In genomic region chr19:21472121-21472780, GRCm38 (mm10) we compare ENCODE assay signal across 8 mouse cellular contexts. TPM values are rescaled to one million over a fixed set of nuclear protein-coding genes. Genes with fewer than 3 reads are reported as not detected.
DNase-seq lines count a peak whose midpoint lies in the region; ATAC-seq and TF ChIP-seq lines count a peak whose summit lies in the region.

No protein-coding gene starts in this region.

- WGBS in embryonic facial prominence, embryonic 11.5 days = 3% methylated on average over 48 of the region's 48 CpGs
- 2% methylated on average over 48 of the region's 48 CpGs for WGBS in limb, embryonic 10.5 days
- 4% methylated on average over 48 of the region's 48 CpGs for WGBS in midbrain, embryonic 11.5 days
- 2% methylated on average over 48 of the region's 48 CpGs for WGBS in small intestine, adult 2 months

- 0 out of 2 replicates have a peak, but pooled peaks have one; percentile 39 for ATAC-seq in embryonic facial prominence, embryonic 11.5 days (replicated peaks; ENCODE audit: insufficient number of reproducible peaks, low FRiP score, low TSS enrichment, low read depth)
- ATAC-seq in granulocyte monocyte progenitor cell, adult 5-6 weeks (replicated peaks; ENCODE audit: poor library complexity, severe bottlenecking) = peak; percentile 87
- ATAC-seq in midbrain, embryonic 11.5 days (ENCODE audit: low FRiP score) = peak; percentile 78

- TF ChIP-seq POLR2A in small intestine, adult 2 months (IDR thresholded peaks at IDR 0.05; ENCODE audit: low read depth, low read length) = peak; percentile 97

- peak; percentile 74 for DNase-seq in ZHBTc4 (ENCODE audit: low read depth, low spot score)
- DNase-seq in embryonic facial prominence, embryonic 11.5 days (ENCODE audit: low spot score) = peak; percentile 54
- peak; percentile 71 for DNase-seq in kidney, adult 11 months
- peak; percentile 69 for DNase-seq in limb, embryonic 10.5 days (ENCODE audit: low spot score)
- DNase-seq in midbrain, embryonic 11.5 days (ENCODE audit: low spot score, missing footprints) = peak; percentile 89
- no peak for DNase-seq in T-cell, adult 2 months (ENCODE audit: low spot score)

- peak overlapping the region; percentile 42 for H3K4me3 ChIP-seq in embryonic facial prominence, embryonic 11.5 days (ENCODE audit: low read depth, low read length)
- peak overlapping the region; percentile 56 for H3K4me3 ChIP-seq in limb, embryonic 10.5 days
- H3K4me3 ChIP-seq in midbrain, embryonic 11.5 days (ENCODE audit: low read depth, low read length) = peak overlapping the region; percentile 41
- peak overlapping the region; percentile 78 for H3K4me3 ChIP-seq in small intestine, adult 2 months (ENCODE audit: low read depth, low read length)

- no peaks in the 10 kb centered on the region for H3K9me3 ChIP-seq in embryonic facial prominence, embryonic 11.5 days (replicated peaks; ENCODE audit: control insufficient read depth, low read length)
- no peaks in the 10 kb centered on the region for H3K9me3 ChIP-seq in limb, embryonic 10.5 days (replicated peaks)
- H3K9me3 ChIP-seq in midbrain, embryonic 11.5 days (ENCODE audit: control insufficient read depth, low read length) = no peaks in the 10 kb centered on the region; the same call in 1 of the 2 replicates

- no peaks in the 10 kb centered on the region for H3K4me1 ChIP-seq in embryonic facial prominence, embryonic 11.5 days (ENCODE audit: control insufficient read depth, insufficient read depth, low read length)
- peaks cover 8% of the 10 kb centered on the region for H3K4me1 ChIP-seq in limb, embryonic 10.5 days
- no peaks in the 10 kb centered on the region for H3K4me1 ChIP-seq in midbrain, embryonic 11.5 days (ENCODE audit: control insufficient read depth, insufficient read depth, low read length)
- H3K4me1 ChIP-seq in small intestine, adult 2 months (ENCODE audit: control insufficient read depth, insufficient read depth, insufficient read length, low read length) = peaks cover 8% of the 10 kb centered on the region; the same call in 1 of the 2 replicates

- H3K4me2 ChIP-seq in embryonic facial prominence, embryonic 11.5 days (ENCODE audit: low read depth, low read length) = peak overlapping the region; percentile 90
- peak overlapping the region; percentile 70 for H3K4me2 ChIP-seq in midbrain, embryonic 11.5 days

- no peak overlapping the region for H3K27ac ChIP-seq in embryonic facial prominence, embryonic 11.5 days (replicated peaks; ENCODE audit: low read depth, low read length)
- H3K27ac ChIP-seq in limb, embryonic 10.5 days = no peak overlapping the region
- no peak overlapping the region for H3K27ac ChIP-seq in midbrain, embryonic 11.5 days (ENCODE audit: low read depth, low read length)
- peak overlapping the region; percentile 82 for H3K27ac ChIP-seq in small intestine, adult 2 months (ENCODE audit: insufficient read depth, low read depth, low read length)

- H3K27me3 ChIP-seq in embryonic facial prominence, embryonic 11.5 days (ENCODE audit: control insufficient read depth, insufficient read depth, low read length) = peaks cover 6% of the 10 kb centered on the region; the same call in 1 of the 2 replicates
- H3K27me3 ChIP-seq in limb, embryonic 10.5 days (ENCODE audit: low read depth, poor library complexity, severe bottlenecking) = peaks cover 34% of the 10 kb centered on the region
- peaks cover 13% of the 10 kb centered on the region for H3K27me3 ChIP-seq in midbrain, embryonic 11.5 days (ENCODE audit: control insufficient read depth, insufficient read depth, low read length)
- H3K27me3 ChIP-seq in small intestine, adult 2 months (ENCODE audit: control insufficient read depth, insufficient read depth, low read length) = no peaks in the 10 kb centered on the region

- H3K36me3 ChIP-seq in embryonic facial prominence, embryonic 11.5 days (replicated peaks; ENCODE audit: control insufficient read depth, insufficient read depth, low read depth, low read length) = no peaks in the 10 kb centered on the region
- H3K36me3 ChIP-seq in limb, embryonic 10.5 days = no peaks in the 10 kb centered on the region
- H3K36me3 ChIP-seq in midbrain, embryonic 11.5 days (ENCODE audit: control insufficient read depth, insufficient read depth, low read length) = no peaks in the 10 kb centered on the region
- peaks cover 12% of the 10 kb centered on the region for H3K36me3 ChIP-seq in small intestine, adult 2 months (ENCODE audit: control insufficient read depth, insufficient read depth, low read length)

- TF ChIP-seq CTCF in small intestine, adult 2 months (IDR thresholded peaks at IDR 0.05; ENCODE audit: extremely low read depth, insufficient read length, insufficient replicate concordance, low read depth, low read length) = peak; percentile 60

- H3K9ac ChIP-seq in embryonic facial prominence, embryonic 11.5 days (replicated peaks; ENCODE audit: low read length) = peak overlapping the region; percentile 13; the same call in 1 of the 2 replicates
- H3K9ac ChIP-seq in midbrain, embryonic 11.5 days (ENCODE audit: low read length) = peak overlapping the region; percentile 30; the same call in 1 of the 2 replicates

RNA-seq across cellular contexts. Expression of gene Gda, which starts 1.0 kb away (rescaled TPM):
- polyA plus RNA-seq in embryonic facial prominence, embryonic 11.5 days (2014; fragmentation: Nextera tagmentation; extraction: Ambion mirVana) = 0.13 TPM in 1 of 2 replicates, not detected in the other
- 45.1 and 53.5 TPM in 2 replicates for total RNA-seq in granulocyte monocyte progenitor cell, adult 5-6 weeks (2014; fragmentation: Nextera tagmentation)
- 98.2 and 116 TPM in 2 replicates for total RNA-seq in granulocyte monocyte progenitor cell, adult 5-6 weeks (2017)
- polyA plus RNA-seq in limb, embryonic 10.5 days (2016; fragmentation: Nextera tagmentation; extraction: Ambion mirVana) = not detected in 2 replicates
- 0.05 and 0.10 TPM in 2 replicates for polyA plus RNA-seq in midbrain, embryonic 11.5 days (2014; fragmentation: Nextera tagmentation; extraction: Ambion mirVana)
- polyA plus RNA-seq in small intestine, adult 2 months (2012; rRNA removed) = 57.5 and 122 TPM in 2 replicates

Comparison
In these comparisons a context has a peak if more than half of its experiments do, and no peak if none do; other contexts are left out.
1. RNA of gene Gda, which starts 1.0 kb away (polyA plus RNA-seq): 57.5 to 122 TPM in small intestine, adult 2 months; 0.13 TPM in embryonic facial prominence, embryonic 11.5 days, 0.05 to 0.10 TPM in midbrain, embryonic 11.5 days and not detected in limb, embryonic 10.5 days; every median in the first group is over 10 times any median in the second.
2. Peak in every context shown above with its lines, with median percentiles within 50 percentile points of each other: ATAC-seq and H3K4me3 ChIP-seq.